Mouse (Mus musculus) left cerebral cortex, adult 2 months (tissue): ENCODE results near the gene Nae1. TPM values are rescaled to one million over a fixed set of nuclear protein-coding genes. Genes with fewer than 3 reads are reported as not detected.
A peak's percentile ranks its signal among the peaks of the same experiment; 100 is the strongest.

Experiments
- DNase-seq, 2 experiments: peaks; one replicate each; pipeline ENCODE4 v3.0.0; 2021 to 2022; ENCODE audit warnings: low spot score in 2 of 2, mixed read lengths in 1 of 2; ENCODE audit errors: extremely low spot score in 1 of 2
- H3K27ac ChIP-seq: fragments of 200-600 bp; 2 replicates; pipeline ENCODE4 v1.8.1; 2022
- H3K4me3 ChIP-seq: fragments of 200-600 bp; 2 replicates; pipeline ENCODE4 v1.8.1; 2022
- CTCF ChIP-seq: fragments of 200-600 bp; IDR thresholded peaks from 2 replicates; pipeline ENCODE4 v1.8.1; 2022; ENCODE audit warnings: antibody characterized with exemption, mild to moderate bottlenecking, moderate library complexity
- intact Hi-C: fragments of 180-260 bp; cut with DNase I; formaldehyde crosslinking; loops from one replicate; pipeline ENCODE4 v1.15.1; 2025
- total RNA-seq, 2 experiments: library from RNA; stranded (reverse); gene quantifications; 2 replicates each; pipeline ENCODE4 v1.2.3; 2021

Gene Nae1
- total RNA-seq, 2 experiments from 2014 or later = 47.0 to 51.2 TPM

GRCm38 (mm10) chr8:104543440-104544045, 9.1 kb upstream of the Nae1 start:
- no peak for TF ChIP-seq CTCF
- intact Hi-C loops = no loop called here

GRCm38 (mm10) chr8:104542160-104542559, 7.7 kb upstream of the Nae1 start:
- intact Hi-C loops = loop anchor here (1.0 kb wide), 1 partner anchor 131 kb away; no protein-coding TSS in a partner anchor
- peak overlapping the region; percentile 65 for H3K4me3 ChIP-seq
- no peak for TF ChIP-seq CTCF
- peak; percentile 68 to 75 for DNase-seq
- peak overlapping the region; percentile 98 for H3K27ac ChIP-seq

More at GRCm38 (mm10) chr8:104543440-104544045, 9.1 kb upstream of the Nae1 start:
- Histone ChIP-seq H3K4me3 (no peak overlapping the region; the same call in 1 of the 2 replicates), H3K27ac (no peak overlapping the region)
- no peak for DNase-seq

- H3K4me3 ChIP-seq = peak overlapping the region; percentile 65
- H3K27ac ChIP-seq = peak overlapping the region; percentile 98
- DNase-seq = no peak
- no peak for TF ChIP-seq CTCF
- intact Hi-C loops = no loop called here
These were observed 7.1 kb upstream of the Nae1 start for GRCm38 (mm10) chr8:104541515-104541880.

- peak overlapping the region; percentile 98 for H3K27ac ChIP-seq
- TF ChIP-seq CTCF = no peak
- peak overlapping the region; percentile 65 for H3K4me3 ChIP-seq
- intact Hi-C loops = no loop called here
- DNase-seq = peak; percentile 51 to 70
These were observed 6.5 kb upstream of the Nae1 start for GRCm38 (mm10) chr8:104540710-104541514.

- H3K27ac ChIP-seq = peak overlapping the region; percentile 98
- DNase-seq = no peak
- TF ChIP-seq CTCF = no peak
- H3K4me3 ChIP-seq = peak overlapping the region; percentile 65
- intact Hi-C loops = no loop called here
These were observed 5.8 kb upstream of the Nae1 start for GRCm38 (mm10) chr8:104540238-104540637.

GRCm38 (mm10) chr8:104539566-104539965, 5.1 kb upstream of the Nae1 start:
- peak in 1 of 2 experiments; percentile 58 for DNase-seq
- no peak for TF ChIP-seq CTCF
- Histone ChIP-seq H3K27ac (peak overlapping the region; percentile 98), H3K4me3 (no peak overlapping the region)
- intact Hi-C loops = loop anchor here (5.0 kb wide), 1 partner anchor 97 kb away; the partner anchor contains the start of gene Dync1li2

GRCm38 (mm10) chr8:104538896-104539295, 4.5 kb upstream of the Nae1 start:
- TF ChIP-seq CTCF = no peak
- no peak overlapping the region for H3K4me3 ChIP-seq
- H3K27ac ChIP-seq = peak overlapping the region; percentile 98
- DNase-seq = no peak
- intact Hi-C loops = loop anchor here (5.0 kb wide), 1 partner anchor 97 kb away; the partner anchor contains the start of gene Dync1li2

- Histone ChIP-seq H3K4me3 (no peak overlapping the region), H3K27ac (no peak overlapping the region)
- no peak; the same call in 1 of the 2 replicates for TF ChIP-seq CTCF
- intact Hi-C loops = loop anchor here (5.0 kb wide), 1 partner anchor 94 kb away; the partner anchor contains the start of gene Dync1li2
- no peak for DNase-seq
These were observed 1.6 kb upstream of the Nae1 start for GRCm38 (mm10) chr8:104536028-104536427.

- DNase-seq = no peak
- intact Hi-C loops = loop anchor here (2.0 to 5.0 kb wide), 2 partner anchors 35 to 93 kb away; partner anchors contain the start of gene Dync1li2
- no peak for TF ChIP-seq CTCF
- H3K27ac ChIP-seq = peak overlapping the region; percentile 95
- H3K4me3 ChIP-seq = peak overlapping the region; percentile 97
These were observed 941 bp upstream of the Nae1 start for GRCm38 (mm10) chr8:104535378-104535777.

GRCm38 (mm10) chr8:104534779-104535141, 323 bp upstream of the Nae1 start:
- no peak for TF ChIP-seq CTCF
- peak overlapping the region; percentile 95 for H3K27ac ChIP-seq
- H3K4me3 ChIP-seq = peak overlapping the region; percentile 97
- DNase-seq = no peak
- intact Hi-C loops = loop anchor here (2.0 to 5.0 kb wide), 2 partner anchors 36 to 92 kb away; partner anchors contain the start of gene Dync1li2

GRCm38 (mm10) chr8:104533551-104533950, 886 bp downstream of the Nae1 start:
- H3K27ac ChIP-seq = no peak overlapping the region; the same call in 1 of the 2 replicates
- no peak for DNase-seq
- intact Hi-C loops = no loop called here
- H3K4me3 ChIP-seq = peak overlapping the region; percentile 97
- TF ChIP-seq CTCF = no peak

GRCm38 (mm10) chr8:104529671-104530070, 4.8 kb downstream of the Nae1 start:
- intact Hi-C loops = no loop called here
- no peak for DNase-seq
- TF ChIP-seq CTCF = no peak
- no peak overlapping the region for H3K4me3 ChIP-seq
- H3K27ac ChIP-seq = no peak overlapping the region
